Mouse (Mus musculus) heart, postnatal 36 days (tissue): Measurements from ENCODE around the gene Pigk. TPM values are rescaled to one million over a fixed set of nuclear protein-coding genes. Genes with fewer than 3 reads are reported as not detected.
A peak's percentile ranks its signal among the peaks of the same experiment; 100 is the strongest.

Experiments
- DNase-seq, 2 experiments: peaks; one replicate each; pipeline ENCODE4 v3.0.0; 2021 to 2022
- intact Hi-C: fragments of 180-260 bp; cut with DNase I; formaldehyde crosslinking; loops from one replicate; pipeline ENCODE4 v1.15.1; 2025
- total RNA-seq, 2 experiments: library from RNA; stranded (reverse); gene quantifications; 2 replicates each; pipeline ENCODE4 v1.2.3; 2021

The Pigk gene
- total RNA-seq, 2 experiments from 2014 or later, result 25.0 to 25.4 TPM

GRCm38 (mm10) chr3:152722836-152723235 lies 8.9 kb downstream of the Pigk start:
- intact Hi-C loops, result no loop called here
- DNase-seq, result no peak

GRCm38 (mm10) chr3:152724446-152724845 lies 10.5 kb downstream of the Pigk start:
- DNase-seq, result no peak
- intact Hi-C loops, result no loop called here

GRCm38 (mm10) chr3:152728238-152728637 lies 14.3 kb downstream of the Pigk start:
- intact Hi-C loops, result no loop called here
- DNase-seq, result no peak

- intact Hi-C loops, result no loop called here
- no peak for DNase-seq
Observed at GRCm38 (mm10) chr3:152733011-152733410, 19.1 kb downstream of the Pigk start.

GRCm38 (mm10) chr3:152733513-152733912 lies 19.6 kb downstream of the Pigk start:
- DNase-seq, result no peak
- intact Hi-C loops, result no loop called here

- no peak for DNase-seq
- intact Hi-C loops, result no loop called here
Observed at GRCm38 (mm10) chr3:152734100-152734499, 20.2 kb downstream of the Pigk start.

GRCm38 (mm10) chr3:152735601-152736250 lies 21.8 kb downstream of the Pigk start:
- intact Hi-C loops, result no loop called here
- DNase-seq, result no peak

GRCm38 (mm10) chr3:152744301-152744700 lies 30.4 kb downstream of the Pigk start:
- intact Hi-C loops, result no loop called here
- no peak for DNase-seq

GRCm38 (mm10) chr3:152745611-152746010 lies 31.7 kb downstream of the Pigk start:
- intact Hi-C loops, result loop anchor here (5.0 kb wide), 1 partner anchor 33 kb away; the partner anchor contains the start of gene Pigk
- no peak for DNase-seq

- intact Hi-C loops, result loop anchor here (2.0 to 5.0 kb wide), 3 partner anchors 37 to 355 kb away; partner anchors contain the start of genes Pigk and Zzz3
- DNase-seq, result peak; percentile 13 to 19
Observed at GRCm38 (mm10) chr3:152749461-152749871, 35.6 kb downstream of the Pigk start.

- DNase-seq, result no peak
- intact Hi-C loops, result loop anchor here (2.0 to 5.0 kb wide), 3 partner anchors 38 to 355 kb away; partner anchors contain the start of genes Pigk and Zzz3
Observed at GRCm38 (mm10) chr3:152749881-152750280, 36.0 kb downstream of the Pigk start.

GRCm38 (mm10) chr3:152752911-152753310 lies 39.0 kb downstream of the Pigk start:
- intact Hi-C loops, result no loop called here
- no peak for DNase-seq

- DNase-seq, result no peak
- intact Hi-C loops, result no loop called here
Observed at GRCm38 (mm10) chr3:152753345-152753744, 39.4 kb downstream of the Pigk start.

GRCm38 (mm10) chr3:152753920-152754764 lies 40.2 kb downstream of the Pigk start:
- no peak for DNase-seq
- intact Hi-C loops, result no loop called here

- no peak for DNase-seq
- intact Hi-C loops, result no loop called here
Observed at GRCm38 (mm10) chr3:152755515-152755914, 41.6 kb downstream of the Pigk start.

GRCm38 (mm10) chr3:152756896-152757295 lies 43.0 kb downstream of the Pigk start:
- no peak for DNase-seq
- intact Hi-C loops, result no loop called here

- intact Hi-C loops, result no loop called here
- DNase-seq, result no peak
Observed at GRCm38 (mm10) chr3:152757464-152758393, 43.8 kb downstream of the Pigk start.

GRCm38 (mm10) chr3:152758500-152759032 lies 44.7 kb downstream of the Pigk start:
- no peak for DNase-seq
- intact Hi-C loops, result no loop called here

GRCm38 (mm10) chr3:152761116-152761515 lies 47.2 kb downstream of the Pigk start:
- intact Hi-C loops, result no loop called here
- peak; percentile 16 to 41 for DNase-seq

- intact Hi-C loops, result no loop called here
- no peak for DNase-seq
Observed at GRCm38 (mm10) chr3:152761661-152762060, 47.8 kb downstream of the Pigk start.
